Mouse (Mus musculus) heart, adult 2 months (tissue): ENCODE results near the gene Wipf1. TPM values are rescaled to one million over a fixed set of nuclear protein-coding genes. Genes with fewer than 3 reads are reported as not detected.

Experiments used
- DNase-seq, 2 experiments: peaks; one replicate each; pipeline ENCODE4 v3.0.0; 2021
- H3K27ac ChIP-seq: fragments of 200-600 bp; 2 replicates; pipeline ENCODE4 v1.8.1; 2022
- H3K27me3 ChIP-seq: fragments of 200-500 bp; 2 replicates; pipeline ENCODE4 v1.6.1; 2012; ENCODE audit warnings: mild to moderate bottlenecking, low read length, inconsistent platforms, mixed read lengths; ENCODE audit not compliant: control insufficient read depth, insufficient read depth
- H3K36me3 ChIP-seq: fragments of 200-500 bp; 2 replicates; pipeline ENCODE4 v1.6.1; 2012; ENCODE audit warnings: low read length, inconsistent platforms; ENCODE audit not compliant: control insufficient read depth, insufficient read depth
- H3K4me1 ChIP-seq: fragments of 200-500 bp; 2 replicates; pipeline ENCODE4 v1.6.1; 2011; ENCODE audit warnings: low read length; ENCODE audit not compliant: control insufficient read depth, insufficient read depth
- H3K4me3 ChIP-seq: fragments of 200-600 bp; 2 replicates; pipeline ENCODE4 v1.8.1; 2022
- H3K79me2 ChIP-seq: fragments of 200-500 bp; replicated peaks from 2 replicates; pipeline ENCODE4 v1.6.1; 2012; ENCODE audit warnings: mild to moderate bottlenecking, inconsistent platforms, low read length, moderate library complexity, mixed read lengths; ENCODE audit not compliant: control insufficient read depth, insufficient read depth
- H3K9ac ChIP-seq: fragments of 200-500 bp; 2 replicates; pipeline ENCODE4 v1.6.1; 2012; ENCODE audit warnings: low read depth, mild to moderate bottlenecking, control low read depth, inconsistent platforms, low read length, mixed read lengths
- CTCF ChIP-seq: fragments of 200-600 bp; IDR thresholded peaks from 2 replicates; pipeline ENCODE4 v1.8.1; 2022; ENCODE audit warnings: antibody characterized with exemption, mild to moderate bottlenecking, moderate library complexity
- EP300 ChIP-seq: fragments of 200-500 bp; IDR thresholded peaks from 2 replicates; pipeline ENCODE4 v1.6.1; 2011; ENCODE audit warnings: low read depth, low read length, control low read depth; ENCODE audit not compliant: insufficient read depth
- POLR2A ChIP-seq: fragments of 200-500 bp; IDR thresholded peaks from 2 replicates; pipeline ENCODE4 v1.6.1; 2011; ENCODE audit warnings: mild to moderate bottlenecking, low read depth, low read length, control low read depth; ENCODE audit not compliant: insufficient read depth
- WGBS: fragments of 180-500 bp; shearing (Covaris S2); methylation state at CpG from one replicate; pipeline ENCODE4 v1.1.7; 2018; 5-methylcytosine and 5-hydroxymethylcytosine counted together
- intact Hi-C: fragments of 180-260 bp; cut with DNase I; formaldehyde crosslinking; loops from one replicate; pipeline ENCODE4 v1.15.1; 2025
- polyA plus RNA-seq: library from polyadenylated mRNA; depleted of rRNA; stranded (reverse); fragments of >200 nt; gene quantifications from 2 replicates; pipeline ENCODE4 v1.2.3, GENCODE M21; 2012
- total RNA-seq, 2 experiments: library from RNA; stranded (reverse); gene quantifications; 2 replicates each; pipeline ENCODE4 v1.2.3; 2021

The Wipf1 gene
- total and polyA plus RNA-seq, 3 experiments = 6.6 to 17.0 (median 12.9) TPM

DNA sequence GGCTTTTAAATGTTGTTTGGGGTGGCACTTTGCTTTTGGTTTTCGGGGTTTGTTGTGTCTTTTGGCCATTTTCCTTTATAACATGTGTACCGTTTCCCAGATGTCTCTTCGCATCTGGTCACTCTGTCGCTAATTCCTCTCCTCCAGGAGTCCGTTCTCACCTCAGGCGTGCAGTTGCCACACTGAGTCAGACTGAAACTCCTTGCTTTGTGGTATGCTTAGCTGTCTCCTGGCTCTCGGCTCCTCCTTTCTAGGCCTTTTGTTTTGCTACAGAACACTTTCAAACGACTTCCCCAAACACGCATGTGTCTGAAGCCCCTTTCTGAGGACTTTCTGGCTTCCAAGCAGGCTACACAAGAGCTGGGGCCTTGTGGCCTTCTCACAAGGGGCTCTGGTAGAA lies 125.1 kb downstream of the Wipf1 start:
- H3K4me3 ChIP-seq = no peak overlapping the region
- no peak overlapping the region for H3K27ac ChIP-seq
- no peaks in the 10 kb centered on the region for H3K36me3 ChIP-seq
- no peaks in the 10 kb centered on the region for H3K79me2 ChIP-seq
- TF ChIP-seq POLR2A = no peak
- no peak for TF ChIP-seq CTCF
- TF ChIP-seq EP300 = no peak
- no peak overlapping the region for H3K9ac ChIP-seq
- no peak for DNase-seq
- no peaks in the 10 kb centered on the region for H3K4me1 ChIP-seq
- 86% methylated on average over 9 of the region's 9 CpGs for WGBS
- H3K27me3 ChIP-seq = no peaks in the 10 kb centered on the region
- intact Hi-C loops = loop anchor here (1.0 to 5.0 kb wide), 2 partner anchors 92 to 237 kb away; partner anchors contain the start of genes Cir1 and Scrn3

DNA sequence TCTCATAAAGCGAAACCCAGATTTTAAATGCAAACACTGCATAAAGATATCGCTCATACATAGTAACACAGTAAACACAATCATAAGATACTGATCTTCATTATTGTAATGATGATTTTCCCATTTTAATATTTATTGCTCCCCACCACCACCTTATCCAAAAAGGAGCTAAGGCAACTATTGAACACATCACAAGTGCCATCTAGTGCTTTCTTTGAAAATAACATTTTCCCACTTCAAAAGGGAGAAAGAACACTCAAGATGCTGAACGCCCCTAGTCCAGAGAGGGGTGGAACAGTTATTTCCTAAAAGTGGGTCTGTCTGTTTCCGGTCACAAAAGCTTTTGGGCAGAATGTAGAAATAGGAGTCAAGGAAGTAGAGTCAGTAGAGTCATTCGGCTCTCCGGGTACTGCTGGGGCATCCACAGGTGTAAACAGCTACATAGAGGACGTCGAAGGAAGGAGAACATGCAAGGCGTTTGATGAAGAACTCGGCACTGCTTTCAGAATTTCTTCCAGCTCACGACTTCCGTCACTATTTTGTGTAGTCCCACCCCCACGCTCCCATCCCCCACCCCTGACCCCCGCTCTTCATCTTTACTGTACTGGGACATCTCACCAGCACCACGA lies 126.0 kb downstream of the Wipf1 start:
- WGBS = 70% methylated on average over 15 of the region's 15 CpGs
- Histone ChIP-seq H3K79me2 (no peaks in the 10 kb centered on the region), H3K36me3 (no peaks in the 10 kb centered on the region), H3K9ac (no peak overlapping the region), H3K27ac (no peak overlapping the region), H3K4me3 (no peak overlapping the region), H3K27me3 (no peaks in the 10 kb centered on the region), H3K4me1 (no peaks in the 10 kb centered on the region)
- peak; percentile 47 for TF ChIP-seq CTCF
- TF ChIP-seq EP300 = no peak
- intact Hi-C loops = loop anchor here (1.0 to 5.0 kb wide), 2 partner anchors 91 to 236 kb away; partner anchors contain the start of genes Cir1 and Scrn3
- no peak for DNase-seq

DNA sequence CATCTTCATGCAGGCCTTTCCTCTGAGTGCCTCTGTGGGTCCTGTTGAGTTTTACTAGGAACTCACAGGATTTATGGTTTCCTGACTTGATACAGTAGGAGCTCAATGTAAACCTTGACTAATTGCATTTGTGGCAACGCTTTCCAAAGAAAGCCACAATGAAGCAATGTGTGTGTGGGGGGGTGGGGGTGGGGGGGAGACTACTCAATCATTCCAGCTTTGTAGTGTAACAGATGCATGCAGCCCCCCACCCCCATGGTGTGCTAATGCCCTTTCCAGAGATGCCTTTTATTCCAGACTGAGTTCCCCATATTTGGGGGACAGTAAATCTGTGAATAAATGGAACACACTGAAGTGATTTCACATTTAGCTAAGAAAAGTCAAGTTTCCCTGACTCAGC lies 127.8 kb downstream of the Wipf1 start:
- H3K4me1 ChIP-seq = no peaks in the 10 kb centered on the region
- no peak overlapping the region for H3K27ac ChIP-seq
- no peak overlapping the region for H3K4me3 ChIP-seq
- 62% methylated on average over 1 of the region's 1 CpGs for WGBS
- H3K9ac ChIP-seq = no peak overlapping the region
- no peaks in the 10 kb centered on the region for H3K79me2 ChIP-seq
- H3K27me3 ChIP-seq = no peaks in the 10 kb centered on the region
- DNase-seq = no peak
- intact Hi-C loops = loop anchor here (5.0 kb wide), 1 partner anchor 234 kb away; no protein-coding TSS in a partner anchor
- no peaks in the 10 kb centered on the region for H3K36me3 ChIP-seq
- no peak for TF ChIP-seq EP300
- TF ChIP-seq CTCF = no peak
- TF ChIP-seq POLR2A = no peak

DNA sequence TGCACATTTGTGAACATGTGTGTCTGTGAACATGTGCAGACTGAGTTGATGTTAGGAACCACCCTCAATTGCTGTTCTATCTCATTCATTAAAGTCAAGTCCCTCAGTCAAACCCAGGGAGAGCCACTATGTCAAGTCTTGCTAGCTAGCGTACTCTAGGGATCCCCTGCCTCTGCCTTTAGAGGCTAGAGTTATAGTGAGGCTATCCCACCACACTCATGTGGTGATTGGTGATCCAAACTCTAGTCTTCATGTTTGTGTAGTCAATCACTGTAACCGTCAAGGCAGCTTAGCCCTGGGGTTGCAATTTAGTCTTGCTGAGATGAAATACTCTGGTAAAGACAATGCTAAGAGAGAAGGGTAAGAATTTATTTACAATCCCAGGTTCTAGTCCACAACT lies 132.1 kb downstream of the Wipf1 start:
- intact Hi-C loops = no loop called here
- 95% methylated on average over 2 of the region's 2 CpGs for WGBS
- no peak overlapping the region for H3K9ac ChIP-seq

DNA sequence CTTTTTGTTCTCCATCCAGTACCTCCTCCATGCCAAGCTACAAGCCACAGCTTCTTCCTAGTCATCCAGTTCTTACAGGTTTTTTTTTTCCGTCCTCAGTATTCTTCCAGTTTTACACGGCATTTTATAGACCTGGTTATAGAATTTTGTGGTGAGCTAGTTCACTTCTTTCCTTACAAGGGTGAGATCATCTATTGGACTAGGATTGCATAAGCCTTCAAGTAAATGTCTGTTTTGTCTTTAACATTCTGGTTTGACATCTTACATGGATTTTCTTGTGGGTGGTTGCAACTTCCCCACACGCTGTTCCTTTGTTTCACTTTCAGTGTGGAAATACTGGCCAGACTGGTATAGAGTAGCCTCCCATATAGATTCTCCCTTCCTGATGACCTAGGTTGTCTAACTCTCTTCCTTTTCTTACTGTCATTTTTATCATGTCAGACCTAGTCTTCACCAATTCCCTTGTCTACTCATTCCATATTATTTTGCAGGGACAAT lies 132.7 kb downstream of the Wipf1 start:
- H3K27me3 ChIP-seq = no peaks in the 10 kb centered on the region
- no peak for TF ChIP-seq POLR2A
- no peak for DNase-seq
- WGBS = 73% methylated on average over 3 of the region's 3 CpGs
- H3K4me3 ChIP-seq = no peak overlapping the region
- intact Hi-C loops = no loop called here
- H3K79me2 ChIP-seq = no peaks in the 10 kb centered on the region
- no peaks in the 10 kb centered on the region for H3K36me3 ChIP-seq
- no peak overlapping the region for H3K9ac ChIP-seq
- H3K4me1 ChIP-seq = no peaks in the 10 kb centered on the region
- H3K27ac ChIP-seq = no peak overlapping the region

More for the DNA sequence above, 132.1 kb downstream of the Wipf1 start:
- H3K4me3 ChIP-seq = no peak overlapping the region
- H3K27ac ChIP-seq = no peak overlapping the region
- H3K4me1 ChIP-seq = no peaks in the 10 kb centered on the region
- no peaks in the 10 kb centered on the region for H3K36me3 ChIP-seq
- H3K27me3 ChIP-seq = no peaks in the 10 kb centered on the region
- TF ChIP-seq CTCF (no peak), POLR2A (no peak), EP300 (no peak)
- no peak for DNase-seq
- H3K79me2 ChIP-seq = no peaks in the 10 kb centered on the region

DNA sequence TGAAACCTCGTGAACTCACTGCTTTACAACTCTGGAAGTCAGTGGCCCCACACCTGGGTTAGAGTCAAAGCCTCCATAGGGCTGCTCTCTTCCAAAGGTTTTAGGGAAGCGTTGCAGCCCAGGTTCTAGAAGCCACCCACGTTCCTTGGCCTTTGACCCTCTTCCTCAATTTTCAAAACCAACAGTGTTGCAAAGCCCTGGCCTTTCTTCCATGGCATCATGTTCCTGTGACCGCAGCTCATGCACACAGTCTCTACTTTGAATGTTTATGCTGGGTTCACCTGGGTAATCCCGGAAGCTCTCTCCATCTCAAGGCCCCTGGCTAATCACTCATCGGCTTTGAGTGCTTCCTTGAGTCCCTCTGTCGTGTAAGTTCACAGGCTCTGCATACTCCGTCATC lies 134.0 kb downstream of the Wipf1 start:
- WGBS = 82% methylated on average over 8 of the region's 8 CpGs
- no peak overlapping the region for H3K27ac ChIP-seq
- intact Hi-C loops = no loop called here

More for the DNA sequence above, 134.0 kb downstream of the Wipf1 start:
- no peak for DNase-seq
- H3K79me2 ChIP-seq = no peaks in the 10 kb centered on the region
- H3K9ac ChIP-seq = no peak overlapping the region
- no peaks in the 10 kb centered on the region for H3K4me1 ChIP-seq
- H3K36me3 ChIP-seq = no peaks in the 10 kb centered on the region
- no peak overlapping the region for H3K4me3 ChIP-seq
- no peak for TF ChIP-seq POLR2A
- no peak for TF ChIP-seq EP300
- H3K27me3 ChIP-seq = no peaks in the 10 kb centered on the region
